Mouse (Mus musculus) CH12.LX (cell line): ENCODE data around the gene Farp1. TPM values are rescaled to one million over a fixed set of nuclear protein-coding genes. Genes with fewer than 3 reads are reported as not detected.

ENCODE experiments used
- DNase-seq: peaks from one replicate; pipeline ENCODE4 v3.0.0-alpha.2; 2013; ENCODE audit errors: extremely low read depth
- H3K27ac ChIP-seq: 2 replicates; pipeline ENCODE4 v1.5.1; 2012; ENCODE audit warnings: low read depth, mild to moderate bottlenecking, control low read depth, moderate library complexity; ENCODE audit not compliant: insufficient read depth
- H3K27me3 ChIP-seq: replicated peaks from 2 replicates; pipeline ENCODE3; 2012; ENCODE audit warnings: inconsistent platforms
- H3K36me3 ChIP-seq, 2 experiments: replicated peaks in 1 of 2; 2 replicates each; pipeline versions ENCODE3 to v1.6.1; 2012; ENCODE audit warnings: inconsistent platforms in 1 of 2, low read length in 1 of 2, mild to moderate bottlenecking in 1 of 2, mixed read lengths in 1 of 2, moderate library complexity in 1 of 2; ENCODE audit not compliant: control insufficient read depth in 1 of 2, insufficient read depth in 1 of 2
- H3K4me1 ChIP-seq, 2 experiments: 2 replicates each; pipeline ENCODE4 v1.6.1; 2012; ENCODE audit warnings: inconsistent platforms in 1 of 2, moderate library complexity in 1 of 2; ENCODE audit not compliant: insufficient read depth in 2 of 2, control insufficient read depth in 1 of 2
- H3K4me2 ChIP-seq: 2 replicates; pipeline ENCODE4 v1.6.1; 2012; ENCODE audit warnings: low read depth, mild to moderate bottlenecking, control low read depth; ENCODE audit not compliant: poor library complexity, insufficient read depth, severe bottlenecking
- H3K4me3 ChIP-seq, 3 experiments: fragments of 150-350 bp in 1 of 3; sonication (generic) in 1 of 3; replicated peaks in 1 of 3; 2 replicates each; pipeline versions ENCODE3 to v1.5.1; 2011 to 2012; ENCODE audit warnings: low read depth in 2 of 3, low read length in 2 of 3, mild to moderate bottlenecking in 2 of 3, moderate library complexity in 2 of 3, control low read depth in 1 of 3, improper control_type of control experiment in 1 of 3, inconsistent platforms in 1 of 3, mixed read lengths in 1 of 3; ENCODE audit not compliant: poor library complexity in 1 of 3
- H3K79me2 ChIP-seq: replicated peaks from 2 replicates; pipeline ENCODE4 v1.6.1; 2012; ENCODE audit warnings: mild to moderate bottlenecking, moderate library complexity; ENCODE audit not compliant: control insufficient read depth, poor library complexity, insufficient read depth, severe bottlenecking; ENCODE audit errors: extremely low read depth
- H3K9ac ChIP-seq: 2 replicates; pipeline ENCODE4 v1.6.1; 2012; ENCODE audit warnings: low read depth, mild to moderate bottlenecking, control low read depth, moderate library complexity; ENCODE audit not compliant: insufficient read depth
- H3K9me3 ChIP-seq: replicated peaks from 2 replicates; pipeline ENCODE3; 2012; ENCODE audit warnings: low read length, inconsistent platforms, mixed read lengths
- CHD2 ChIP-seq: IDR thresholded peaks from 2 replicates; pipeline ENCODE4 v1.6.1; 2011; ENCODE audit warnings: low read length, improper control_type of control experiment
- E2F4 ChIP-seq: IDR thresholded peaks from 2 replicates; pipeline ENCODE4 v1.6.1; 2011; ENCODE audit warnings: low read depth, low read length, improper control_type of control experiment; ENCODE audit not compliant: insufficient replicate concordance
- EP300 ChIP-seq: IDR thresholded peaks from 2 replicates; pipeline ENCODE4 v1.6.1; 2011; ENCODE audit warnings: low read length, improper control_type of control experiment
- IRF4 ChIP-seq: IDR thresholded peaks from 2 replicates; pipeline ENCODE4 v1.6.1; 2014; ENCODE audit warnings: low read depth, mild to moderate bottlenecking, inconsistent platforms, low read length, improper control_type of control experiment
- JUN ChIP-seq: IDR thresholded peaks from 2 replicates; pipeline ENCODE4 v1.6.1; 2011; ENCODE audit warnings: low read depth, mild to moderate bottlenecking, low read length, improper control_type of control experiment, moderate library complexity; ENCODE audit not compliant: insufficient read depth
- JUND ChIP-seq: conservative IDR thresholded peaks from 2 replicates; pipeline ENCODE4 v1.6.1; 2011; ENCODE audit warnings: low read depth, low read length, improper control_type of control experiment
- KAT2A ChIP-seq: IDR thresholded peaks from 2 replicates; pipeline ENCODE4 v1.6.1; 2012; ENCODE audit warnings: low read length, improper control_type of control experiment, inconsistent platforms; ENCODE audit not compliant: insufficient replicate concordance
- MAZ ChIP-seq: IDR thresholded peaks from 2 replicates; pipeline ENCODE4 v1.6.1; 2012; ENCODE audit warnings: low read depth, mild to moderate bottlenecking, inconsistent platforms, low read length, improper control_type of control experiment, moderate library complexity
- MEF2A ChIP-seq: IDR thresholded peaks from 2 replicates; pipeline ENCODE4 v1.6.1; 2014; ENCODE audit warnings: low read depth, mild to moderate bottlenecking, inconsistent platforms, low read length, improper control_type of control experiment, borderline replicate concordance
- MYC ChIP-seq: IDR thresholded peaks from 2 replicates; pipeline ENCODE4 v1.6.1; 2011; ENCODE audit warnings: low read depth, mild to moderate bottlenecking, improper control_type of control experiment, low read length
- NELFE ChIP-seq: IDR thresholded peaks from 2 replicates; pipeline ENCODE4 v1.6.1; 2011; ENCODE audit warnings: low read depth, low read length, improper control_type of control experiment
- PAX5 ChIP-seq: IDR thresholded peaks from 2 replicates; pipeline ENCODE4 v1.6.1; 2012; ENCODE audit warnings: low read length, inconsistent platforms, mixed read lengths
- POLR2A ChIP-seq: IDR thresholded peaks from 2 replicates; pipeline ENCODE4 v1.6.1; 2011; ENCODE audit warnings: low read depth, mild to moderate bottlenecking, improper control_type of control experiment, low read length
- POLR2AphosphoS2 ChIP-seq: IDR thresholded peaks from 2 replicates; pipeline ENCODE4 v1.6.1; 2011; ENCODE audit warnings: low read depth, low read length, improper control_type of control experiment
- SMC3 ChIP-seq: IDR thresholded peaks from 2 replicates; pipeline ENCODE4 v1.6.1; 2011; ENCODE audit warnings: low read depth, low read length, improper control_type of control experiment
- TBP ChIP-seq: conservative IDR thresholded peaks from 2 replicates; pipeline ENCODE4 v1.6.1; 2011; ENCODE audit warnings: low read depth, low read length, improper control_type of control experiment
- TCF12 ChIP-seq: IDR thresholded peaks from 2 replicates; pipeline ENCODE4 v1.6.1; 2014; ENCODE audit warnings: low read depth, mild to moderate bottlenecking, inconsistent platforms, low read length, improper control_type of control experiment
- USF1 ChIP-seq: IDR thresholded peaks from 2 replicates; pipeline ENCODE4 v1.6.1; 2014; ENCODE audit warnings: low read depth, mild to moderate bottlenecking, inconsistent platforms, low read length, improper control_type of control experiment
- USF2 ChIP-seq: conservative IDR thresholded peaks from 2 replicates; pipeline ENCODE4 v1.6.1; 2011; ENCODE audit warnings: low read depth, low read length, improper control_type of control experiment
- dilution Hi-C: fragments of 300-500 bp; cut with MboI; formaldehyde crosslinking; loops from 2 replicates; pipeline ENCODE4 v1.14.3; 2020; ENCODE audit warnings: low sequenced_read_pairs; ENCODE audit not compliant: extremely low pct_unique_long_range_greater_than_20kb, extremely low pct_ligation_motif_present
- in situ Hi-C: fragments of 300-500 bp; cut with MboI; formaldehyde crosslinking; loops from 3 replicates; pipeline ENCODE4 v1.14.3; 2019; ENCODE audit warnings: low sequenced_read_pairs, low pct_ligation_motif_present, low pct_unique_long_range_greater_than_20kb, mixed read lengths
- polyA plus RNA-seq: library from polyadenylated mRNA; unstranded; fragments of >175 nt; gene quantifications from 2 replicates; pipeline ENCODE4 v1.2.1, GENCODE M21; 2012; ENCODE audit warnings: low read depth; ENCODE audit not compliant: insufficient read length
- total RNA-seq, 2 experiments: library from RNA; depleted of rRNA; stranded (reverse); fragments of 300-350 nt in 1 of 2; fragments of >200 nt in 1 of 2; gene quantifications; 2 replicates each; pipeline ENCODE4 v1.2.3; 2012 to 2014

The Farp1 gene
- total and polyA plus RNA-seq, 3 experiments = 2.4 to 10.3 (median 2.5) TPM

DNA sequence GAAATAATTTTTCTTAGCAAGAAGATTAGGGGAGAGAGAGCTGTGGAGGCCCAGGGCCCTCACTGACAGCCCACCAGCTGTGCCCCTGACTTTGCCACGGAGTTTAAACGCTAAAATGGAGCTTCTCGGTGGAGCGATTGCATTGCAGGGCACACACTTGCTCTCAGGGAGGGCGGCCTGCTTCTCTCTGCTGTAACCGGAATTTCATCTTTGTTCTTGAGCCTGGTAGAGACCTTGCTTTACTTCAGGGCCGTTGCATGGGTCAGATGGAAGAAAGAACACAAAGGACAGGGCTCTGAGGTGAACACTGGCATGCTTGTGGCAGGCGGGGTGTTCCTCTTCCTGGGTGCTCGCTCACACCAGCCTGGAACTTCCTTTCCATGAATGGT is 74.1 kb downstream of the Farp1 start:
- Histone ChIP-seq H3K9me3 (no peaks in the 10 kb centered on the region), H3K4me1 (peaks cover under 1 to 6% of the 10 kb centered on the region in 2 experiments; a peak in 3 of 4 replicates), H3K4me3 (no peak overlapping the region), H3K36me3 (peaks cover 0 to 29% of the 10 kb centered on the region in 2 experiments), H3K27ac (no peak overlapping the region), H3K27me3 (no peaks in the 10 kb centered on the region), H3K4me2 (no peak overlapping the region), H3K9ac (no peak overlapping the region), H3K79me2 (no peaks in the 10 kb centered on the region)
- dilution Hi-C loops (no loop called here), in situ Hi-C loops (no loop called here)
- DNase-seq = no peak
- no peak for TF ChIP-seq EP300
- no peak for TF ChIP-seq USF1
- no peak for TF ChIP-seq IRF4
- no peak for TF ChIP-seq SMC3

DNA sequence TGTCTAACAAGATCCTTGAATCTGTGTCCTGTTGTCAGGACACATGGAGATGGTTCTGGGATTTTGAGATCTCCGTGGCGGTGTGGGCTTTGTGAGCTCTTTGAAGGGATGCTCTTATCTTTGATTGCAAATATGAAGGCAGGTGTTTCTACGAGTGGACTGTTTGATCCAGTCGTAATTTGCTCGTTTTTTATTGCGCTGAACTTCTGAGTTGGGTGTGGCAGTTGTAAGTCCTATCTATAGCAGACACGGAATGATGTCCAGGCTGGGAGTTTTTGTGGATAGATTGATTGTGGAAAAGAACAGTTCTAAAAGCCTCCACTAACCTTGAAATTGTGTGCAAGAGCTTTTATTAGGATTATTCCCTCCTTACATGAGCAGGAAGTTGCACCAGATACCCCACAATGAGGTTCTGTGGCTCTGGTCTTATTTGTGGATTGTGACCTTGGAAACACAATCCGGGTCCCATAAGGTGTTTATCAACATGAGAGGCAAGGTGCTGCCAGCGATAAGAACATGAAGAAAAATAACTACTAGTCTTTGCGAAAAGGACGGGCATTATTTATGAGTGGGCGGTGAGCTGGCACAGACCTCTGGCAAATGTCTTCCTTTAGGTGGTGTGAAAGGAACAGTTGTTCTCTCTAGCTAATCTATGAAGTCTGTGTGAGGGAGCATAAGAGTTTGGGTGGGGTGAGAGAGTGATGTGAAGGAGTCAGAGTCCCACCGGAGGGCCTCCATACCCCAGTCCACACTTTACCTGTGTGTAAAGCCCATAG is 75.7 kb downstream of the Farp1 start:
- H3K9me3 ChIP-seq = no peaks in the 10 kb centered on the region
- no peak overlapping the region for H3K4me2 ChIP-seq
- H3K4me3 ChIP-seq = no peak overlapping the region
- no peak overlapping the region for H3K9ac ChIP-seq
- dilution Hi-C loops = no loop called here
- H3K27me3 ChIP-seq = no peaks in the 10 kb centered on the region
- DNase-seq = no peak
- peaks cover 4 to 9% of the 10 kb centered on the region in 2 experiments; a peak in 3 of 4 replicates for H3K4me1 ChIP-seq
- in situ Hi-C loops = no loop called here
- no peaks in the 10 kb centered on the region for H3K79me2 ChIP-seq
- no peak for TF ChIP-seq NELFE
- TF ChIP-seq MEF2A = no peak
- no peak for TF ChIP-seq TCF12
- no peak for TF ChIP-seq JUND
- TF ChIP-seq USF2 = no peak
- no peak for TF ChIP-seq IRF4
- no peak for TF ChIP-seq KAT2A
- no peak for TF ChIP-seq E2F4
- TF ChIP-seq CHD2 = no peak
- TF ChIP-seq PAX5 = no peak
- TF ChIP-seq MYC = no peak
- TF ChIP-seq POLR2AphosphoS2 = no peak
- no peak for TF ChIP-seq USF1
- no peak for TF ChIP-seq JUN
- no peak for TF ChIP-seq POLR2A
- TF ChIP-seq MAZ = no peak
- no peak for TF ChIP-seq TBP
- no peak overlapping the region for H3K27ac ChIP-seq
- H3K36me3 ChIP-seq = peaks cover 0 to 33% of the 10 kb centered on the region in 2 experiments
